Mouse (Mus musculus) large intestine, adult 2 months (tissue): Measurements from ENCODE around the gene Adora1. TPM values are rescaled to one million over a fixed set of nuclear protein-coding genes. Genes with fewer than 3 reads are reported as not detected.

Experiments used
- DNase-seq: peaks from one replicate; pipeline ENCODE4 v3.0.0-alpha.2; 2012; ENCODE audit warnings: low read depth, low spot score
- WGBS: fragments of 180-500 bp; shearing (Covaris S2); methylation state at CpG from one replicate; pipeline ENCODE4 v1.1.7; 2018; 5-methylcytosine and 5-hydroxymethylcytosine counted together
- polyA plus RNA-seq: library from polyadenylated mRNA; depleted of rRNA; stranded (reverse); fragments of >200 nt; gene quantifications from 2 replicates; pipeline ENCODE4 v1.2.3, GENCODE M21; 2012

Adora1 gene
- polyA plus RNA-seq, 1 experiment = 1.4 TPM

DNA sequence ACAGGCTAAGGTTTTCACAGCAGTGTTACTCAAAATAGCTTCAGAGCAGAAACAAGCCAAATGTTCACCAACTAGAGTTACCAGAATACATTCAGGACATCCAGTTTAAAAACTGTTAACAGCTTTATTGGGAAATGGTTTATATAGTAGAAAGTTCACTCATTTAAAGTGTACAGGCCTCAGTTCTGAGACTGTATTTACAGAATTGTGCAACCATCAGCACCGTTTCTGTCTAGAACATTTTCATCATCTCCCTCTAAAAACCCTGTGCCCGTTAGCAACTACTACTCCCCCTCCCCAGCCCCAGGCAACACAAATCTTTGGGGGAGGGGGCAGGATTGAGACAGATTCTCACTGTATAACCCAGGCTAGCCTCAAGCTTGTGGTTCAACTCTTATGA is 7.1 kb upstream of the Adora1 start:
- no peak for DNase-seq
- 63% methylated on average over 2 of the region's 2 CpGs for WGBS

DNA sequence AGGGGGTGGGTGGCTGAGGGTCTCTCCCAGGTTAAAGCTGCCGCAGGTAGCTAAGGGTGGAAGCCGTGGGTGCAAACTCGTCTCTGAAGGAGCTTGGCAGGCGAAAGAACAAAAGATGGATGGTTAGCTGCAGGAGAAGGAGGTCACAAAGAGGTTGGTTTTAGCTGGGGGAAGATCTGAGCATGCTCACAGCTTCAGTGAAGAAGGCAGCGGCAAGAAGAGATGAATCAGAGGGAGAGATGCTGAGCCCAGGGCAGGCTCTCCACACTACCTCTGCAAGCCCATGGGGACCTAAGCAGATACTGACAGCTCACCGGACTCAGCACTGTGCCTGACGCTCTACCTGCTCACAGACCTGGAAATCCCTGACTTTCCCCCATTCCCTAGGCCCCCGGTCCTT is 6.1 kb upstream of the Adora1 start:
- DNase-seq = no peak
- WGBS = 85% methylated on average over 8 of the region's 8 CpGs

DNA sequence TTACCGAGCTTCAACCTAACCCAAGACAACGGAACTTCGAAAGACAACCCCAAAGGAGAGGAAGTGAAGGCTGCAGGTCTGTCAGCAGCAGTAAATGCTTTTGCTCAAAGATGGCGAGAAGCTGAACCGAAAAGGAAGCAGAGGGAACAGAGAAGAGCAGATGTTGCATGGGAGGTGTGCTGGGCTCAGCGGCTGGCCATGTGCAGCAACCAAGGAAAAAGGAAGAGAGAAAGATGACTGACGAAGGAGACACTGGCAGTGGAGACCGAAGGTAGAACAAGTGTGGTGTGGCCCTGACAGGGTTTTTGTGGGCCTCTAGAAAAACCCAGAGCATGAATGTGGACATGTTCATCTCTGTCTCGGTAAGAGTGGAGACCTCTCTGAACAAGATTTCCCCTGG is 5.5 kb upstream of the Adora1 start:
- 84% methylated on average over 9 of the region's 9 CpGs for WGBS
- no peak for DNase-seq

DNA sequence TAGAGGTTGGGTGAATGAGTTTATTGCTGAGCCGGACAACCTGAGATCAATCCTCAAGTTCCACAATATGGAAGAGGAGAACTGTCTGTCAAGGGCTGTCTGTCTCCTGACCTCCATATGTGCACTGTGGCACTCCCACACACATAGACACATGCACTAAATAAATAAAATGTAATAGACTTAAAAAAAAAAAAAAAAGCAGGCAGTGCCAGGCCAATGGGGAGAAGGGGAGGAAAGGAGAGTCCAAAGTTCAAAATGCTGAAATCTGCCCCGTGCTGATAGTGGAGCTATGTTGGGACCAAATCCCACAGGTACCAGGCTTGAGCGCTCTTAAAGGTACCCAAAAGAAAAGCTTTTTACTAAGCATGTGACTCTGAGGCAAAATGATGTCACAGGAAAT is 2.2 kb upstream of the Adora1 start:
- 35% methylated on average over 3 of the region's 3 CpGs for WGBS
- no peak for DNase-seq

DNA sequence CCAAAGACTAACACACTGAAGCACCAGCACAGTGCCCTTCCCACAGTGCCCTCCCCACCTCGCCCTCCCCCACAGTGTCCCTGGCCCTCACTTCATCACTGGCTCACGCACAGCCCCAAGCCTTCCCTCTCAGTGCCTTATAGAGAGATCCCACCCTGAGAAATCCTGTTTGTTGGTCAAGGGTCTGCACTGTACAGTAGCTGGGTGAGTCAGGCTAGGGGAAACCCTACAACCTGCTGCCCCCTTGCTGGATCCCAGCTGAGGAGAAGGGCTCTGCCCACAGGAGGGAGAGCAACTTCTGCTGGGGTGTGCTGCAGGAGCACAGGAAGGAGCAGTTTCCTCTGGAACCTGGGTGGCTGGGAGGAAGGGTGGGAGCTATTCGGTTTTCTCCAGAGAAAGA is 911 bp upstream of the Adora1 start:
- 81% methylated on average over 3 of the region's 3 CpGs for WGBS
- DNase-seq = no peak

DNA sequence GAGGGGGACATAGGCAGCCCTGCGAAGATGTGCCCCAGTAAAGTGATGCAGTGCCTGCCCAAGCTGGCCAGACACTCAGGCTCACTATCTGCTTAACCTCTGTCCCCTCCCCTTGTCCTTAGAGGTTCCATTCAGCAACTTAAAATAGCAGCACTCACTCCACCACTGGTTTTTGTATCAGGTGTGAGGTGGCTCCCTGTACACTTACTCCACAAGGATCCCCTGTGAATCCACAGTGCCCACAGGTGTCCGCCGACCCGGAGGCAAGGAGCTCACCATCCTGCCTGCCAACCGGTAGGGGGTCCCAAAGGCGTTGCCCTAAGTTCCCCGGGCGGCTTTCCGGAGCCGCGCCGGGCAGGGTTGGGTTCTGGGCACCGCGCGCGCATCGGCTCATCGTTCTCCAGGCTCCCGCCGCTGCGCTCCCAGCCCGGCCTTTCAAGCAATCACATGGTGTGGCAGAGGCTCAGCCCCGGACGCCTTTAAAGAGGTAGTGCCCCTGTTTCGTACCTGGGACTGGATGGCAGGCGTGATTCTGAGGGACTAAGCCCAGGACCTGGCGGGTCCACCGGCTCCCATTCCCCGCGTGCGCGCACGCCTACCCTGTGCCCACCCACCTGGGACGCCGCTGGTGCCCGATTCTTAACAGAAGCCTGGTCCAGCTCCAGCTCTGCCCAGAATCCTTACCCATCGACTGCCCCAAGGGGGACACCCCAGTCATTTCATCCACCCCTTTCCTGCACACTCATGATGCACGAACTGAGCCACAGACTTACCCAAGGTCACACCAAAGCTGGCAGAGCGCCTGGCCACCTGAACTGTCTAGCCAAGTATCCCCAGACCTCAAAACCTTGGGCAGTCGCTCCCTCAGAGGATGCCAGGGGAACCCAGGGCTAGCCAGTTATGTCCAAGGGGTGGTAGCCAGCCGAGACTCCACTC is 508 bp downstream of the Adora1 start:
- DNase-seq = no peak
- WGBS = 2% methylated on average over 41 of the region's 41 CpGs

DNA sequence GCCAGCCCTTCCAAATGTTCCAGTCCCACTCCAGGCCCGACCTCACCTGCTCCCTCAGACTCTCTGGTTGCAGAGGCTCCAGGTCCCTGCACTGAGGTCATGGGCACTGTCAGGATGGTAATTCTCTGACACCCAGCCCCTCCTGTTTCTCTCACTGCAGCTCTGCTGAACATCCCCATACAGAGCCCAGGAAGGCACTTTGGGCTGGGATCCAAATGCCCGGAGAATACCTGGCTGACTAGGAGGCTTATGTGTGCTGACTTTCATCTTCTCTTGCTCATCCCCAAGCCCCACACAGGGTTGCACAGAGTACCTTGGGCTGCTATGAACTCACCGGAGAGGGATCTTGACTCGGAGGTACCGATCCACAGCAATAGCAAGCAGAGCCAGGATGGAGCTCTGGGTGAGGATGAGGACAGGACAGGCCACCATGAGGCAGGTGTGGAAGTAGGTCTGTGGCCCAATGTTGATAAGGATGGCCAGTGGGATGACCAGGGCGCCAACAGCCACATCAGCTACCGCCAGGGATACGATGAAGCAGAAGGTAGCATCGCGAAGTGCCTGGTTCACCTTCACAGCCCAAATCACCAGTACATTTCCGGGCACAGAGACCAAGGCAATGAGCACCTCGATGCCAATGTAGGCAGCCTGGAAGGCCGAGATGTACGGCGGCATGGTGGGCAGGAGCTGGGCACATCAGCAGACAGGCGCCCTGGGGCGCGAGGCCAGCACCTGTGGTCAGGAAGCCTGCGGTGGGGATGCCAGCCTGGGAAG is 1.4 kb downstream of the Adora1 start:
- no peak for DNase-seq
- WGBS = 63% methylated on average over 19 of the region's 19 CpGs

DNA sequence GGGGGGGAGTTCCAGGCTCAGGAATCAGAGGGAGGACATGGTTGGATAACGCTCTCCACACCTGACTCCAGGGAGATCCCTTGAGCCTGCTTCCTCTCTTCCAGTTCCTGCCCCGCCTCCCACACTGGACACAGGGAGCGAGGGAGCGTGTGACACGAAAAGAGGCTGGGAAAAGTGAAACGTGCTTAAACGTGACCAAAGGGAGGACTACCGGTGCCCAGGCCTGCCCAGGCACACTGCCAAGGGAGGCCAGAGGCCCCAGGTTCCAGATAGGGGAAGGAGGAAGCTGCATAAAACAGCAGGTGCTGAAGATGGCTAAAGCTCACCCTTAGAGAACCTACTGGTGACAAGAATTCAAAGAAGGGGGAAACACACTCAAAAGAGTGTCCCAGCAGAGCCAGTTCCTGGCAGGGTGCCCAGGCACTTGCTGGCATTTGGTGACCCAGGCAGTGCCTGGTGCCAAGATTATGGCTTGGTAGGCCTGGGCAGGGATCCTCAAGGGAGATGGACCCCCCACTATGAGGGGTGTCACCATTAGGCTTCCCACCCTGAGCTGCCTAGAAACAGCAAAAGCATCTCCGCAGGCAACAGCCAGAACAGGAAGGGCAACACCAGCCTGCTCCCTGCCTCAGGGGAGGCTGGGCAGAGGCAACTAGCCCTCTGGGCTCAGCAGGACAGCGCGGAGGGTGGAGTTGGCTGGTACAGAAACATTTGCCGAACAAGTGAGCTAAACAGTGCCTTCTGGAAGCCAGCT is 2.3 kb downstream of the Adora1 start:
- DNase-seq = no peak
- WGBS = 24% methylated on average over 12 of the region's 12 CpGs

DNA sequence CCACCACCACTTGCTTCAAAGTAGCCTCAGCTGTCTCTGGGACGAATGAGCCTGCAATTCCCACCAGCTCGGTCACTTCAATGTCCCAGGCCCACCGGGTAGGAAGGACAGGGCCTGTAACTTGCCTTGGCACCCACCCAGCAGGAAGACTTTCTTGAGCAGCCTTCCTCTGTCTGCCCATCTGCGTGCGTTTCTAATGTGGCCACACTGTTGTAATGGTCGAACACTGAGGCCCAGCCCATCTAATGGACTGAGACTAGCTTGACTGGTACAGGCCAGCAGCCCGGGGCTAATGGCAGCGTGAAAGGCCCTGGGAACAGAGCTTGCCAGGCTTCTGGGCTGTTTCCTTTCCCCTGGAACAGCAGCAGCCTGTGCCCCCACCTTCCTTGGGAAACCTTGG is 2.9 kb downstream of the Adora1 start:
- DNase-seq = no peak
- WGBS = 36% methylated on average over 8 of the region's 8 CpGs

DNA sequence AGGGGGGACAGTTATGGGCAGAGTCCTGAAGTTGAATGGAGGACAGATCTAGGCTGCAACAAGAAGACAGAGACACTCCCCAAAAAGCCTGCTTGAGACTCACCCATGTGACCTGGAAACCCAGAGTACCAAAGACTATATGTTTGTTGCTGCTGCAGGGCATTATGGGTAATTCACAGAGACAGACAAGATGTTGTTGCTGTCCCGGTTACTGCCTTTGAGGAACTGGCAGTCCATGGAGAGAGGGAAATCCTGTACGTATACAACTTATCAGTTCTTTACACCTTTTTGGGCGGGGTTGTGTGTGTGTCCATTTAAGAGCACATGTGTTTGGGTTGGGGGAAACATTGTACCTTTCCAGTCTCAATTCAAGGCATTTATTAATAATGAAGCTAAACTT is 3.5 kb downstream of the Adora1 start:
- 57% methylated on average over 3 of the region's 3 CpGs for WGBS
- DNase-seq = no peak

DNA sequence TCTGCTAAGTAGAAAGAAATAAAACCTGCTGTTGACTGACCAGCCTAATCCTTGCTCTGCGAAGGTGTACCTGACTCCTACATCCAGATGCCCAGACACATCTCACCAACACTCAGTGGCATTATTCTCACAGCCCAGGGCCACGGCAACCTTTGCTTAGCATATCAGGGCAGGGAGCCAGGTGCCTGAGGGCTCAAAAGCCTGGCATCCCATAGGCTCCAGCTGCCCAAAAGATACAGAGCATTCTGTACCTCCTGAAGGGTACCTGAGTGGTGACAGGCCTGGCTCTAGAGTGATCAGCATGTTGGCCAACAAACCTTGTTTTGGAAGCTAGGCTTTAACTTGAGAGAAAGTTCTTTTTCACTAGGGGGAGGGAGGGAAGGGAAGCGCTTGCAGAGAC is 4.0 kb downstream of the Adora1 start:
- DNase-seq = no peak
- WGBS = 81% methylated on average over 3 of the region's 3 CpGs

DNA sequence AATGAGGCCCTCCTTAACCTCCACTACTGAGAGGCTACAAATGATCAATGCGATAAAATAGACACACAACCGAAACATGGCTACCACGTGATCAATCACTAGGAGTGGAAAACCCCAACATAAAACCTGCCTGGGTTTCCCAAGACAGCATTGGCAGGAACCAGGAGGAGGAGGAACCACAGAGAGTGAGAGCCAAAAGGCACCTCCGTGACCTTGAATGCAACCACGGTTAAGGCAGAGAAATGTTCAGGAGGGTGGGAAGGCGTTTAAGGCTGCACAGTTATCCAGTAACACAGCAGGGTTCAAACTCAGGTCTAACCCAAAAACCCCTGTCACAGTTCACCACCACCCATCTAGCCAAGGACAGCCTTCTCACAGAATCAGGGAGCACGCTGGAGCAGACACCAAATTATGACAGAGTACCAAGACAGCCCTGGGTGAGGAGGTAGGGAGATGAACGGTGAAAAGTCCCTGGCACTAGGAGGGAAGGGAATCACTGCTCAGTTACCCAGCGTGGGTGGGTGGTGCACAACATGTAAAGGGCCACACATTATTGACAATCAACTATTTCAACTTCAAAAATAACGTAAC is 4.5 kb downstream of the Adora1 start:
- no peak for DNase-seq
- WGBS = 81% methylated on average over 10 of the region's 10 CpGs

DNA sequence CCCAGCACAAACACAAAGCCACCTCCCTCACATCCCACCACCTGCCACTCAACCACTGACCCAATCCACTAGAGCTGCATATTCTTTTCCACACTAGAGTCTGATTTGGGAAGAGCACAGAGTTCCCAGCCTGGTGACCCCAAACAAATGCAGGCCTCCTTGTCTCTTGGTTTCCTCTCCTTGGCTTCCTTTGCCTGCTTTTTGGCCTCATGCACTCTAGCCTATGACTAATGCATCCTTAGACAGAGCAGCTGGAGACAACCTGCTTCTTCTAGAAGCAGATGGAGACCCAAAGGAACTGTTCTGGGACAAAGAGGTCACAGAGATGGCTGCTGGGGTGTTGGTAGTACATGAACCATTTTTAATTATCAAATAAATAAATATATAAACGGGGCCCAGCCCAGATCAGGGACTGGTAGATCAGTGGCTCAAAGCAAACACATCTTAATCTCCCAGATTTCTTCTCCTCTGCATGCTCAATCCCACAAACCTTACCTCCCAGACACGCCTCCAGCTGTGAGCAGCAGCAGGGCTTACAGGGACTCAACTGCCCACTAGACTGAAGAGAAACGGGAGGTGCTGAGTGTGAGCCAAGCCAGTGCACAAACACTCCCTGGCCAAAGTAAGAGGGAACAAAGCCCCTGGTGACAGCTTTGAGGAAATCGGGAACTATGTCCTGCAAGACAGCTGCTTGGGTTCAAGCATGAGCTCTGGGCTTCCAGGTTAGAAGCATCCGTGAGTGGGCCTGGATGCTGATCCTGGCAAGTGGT is 5.2 kb downstream of the Adora1 start:
- DNase-seq = no peak
- WGBS = 59% methylated on average over 5 of the region's 5 CpGs

DNA sequence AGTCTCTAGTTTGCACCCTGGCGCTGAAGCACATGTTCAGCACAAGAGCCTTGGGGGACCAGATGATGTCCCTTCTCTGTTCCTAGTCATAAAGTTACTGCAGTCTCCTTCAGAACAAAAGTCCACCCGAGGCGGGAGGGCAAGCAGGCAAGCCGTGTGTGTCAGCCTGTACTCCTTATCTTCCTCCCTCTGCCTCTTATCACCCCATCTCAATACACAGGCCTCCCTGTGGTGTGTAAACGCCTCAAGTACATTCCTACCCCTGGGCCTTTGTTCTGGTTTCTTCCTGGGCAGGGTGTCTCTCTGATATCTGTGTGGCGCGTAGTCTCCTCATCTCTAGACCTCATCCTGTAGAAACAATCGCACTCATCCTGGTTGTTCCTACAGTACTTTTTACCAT is 8.5 kb downstream of the Adora1 start:
- no peak for DNase-seq
- WGBS = 70% methylated on average over 8 of the region's 8 CpGs

DNA sequence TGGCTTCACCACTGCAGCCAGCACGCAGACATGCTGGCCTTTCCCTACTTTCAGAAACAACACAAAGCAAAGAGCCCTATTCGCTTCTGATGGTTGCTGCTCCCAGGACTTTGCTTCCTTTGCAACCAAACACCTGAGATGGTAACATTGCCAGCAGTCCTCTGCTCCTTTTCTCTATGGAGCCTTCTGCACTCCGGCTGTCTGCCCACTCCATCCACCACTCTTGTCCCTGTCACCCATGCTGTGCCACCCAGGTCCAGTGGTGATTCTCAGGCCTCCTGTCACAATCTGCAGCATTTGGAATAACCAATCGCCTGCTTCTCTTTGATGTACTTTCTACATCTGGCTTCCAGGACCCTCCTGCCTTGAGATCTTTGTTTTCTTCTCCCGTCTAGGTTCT is 9.9 kb downstream of the Adora1 start:
- no peak for DNase-seq

DNA sequence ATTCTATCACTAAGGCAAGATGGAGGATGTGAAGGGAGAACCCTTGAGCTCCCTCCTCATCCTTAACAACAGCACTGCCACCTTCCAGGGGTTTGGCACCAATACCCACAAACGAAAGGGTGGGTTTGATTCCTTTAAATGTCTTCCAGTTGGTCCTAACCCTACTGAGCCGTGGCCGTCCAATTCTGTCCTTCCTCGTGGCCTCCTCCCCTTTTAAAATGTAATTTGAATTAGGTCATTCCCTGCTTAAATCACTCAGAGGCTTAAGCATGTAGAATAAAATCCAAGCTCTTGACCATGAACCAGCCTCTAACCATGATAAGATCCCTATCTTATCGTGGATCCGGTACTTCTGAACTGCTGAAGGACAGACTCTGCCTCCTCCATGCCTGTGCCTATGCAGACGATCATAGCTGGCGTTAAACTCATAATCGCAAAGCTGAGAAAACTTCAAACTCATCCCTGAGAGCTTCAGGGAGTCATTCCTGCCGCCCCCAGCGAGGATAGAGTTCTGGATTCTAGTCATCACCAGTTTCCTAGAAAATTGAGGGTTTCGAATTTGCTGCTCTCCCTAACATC is 10.5 kb downstream of the Adora1 start:
- WGBS = 85% methylated on average over 12 of the region's 12 CpGs
- no peak for DNase-seq

More for the DNA sequence above, 9.9 kb downstream of the Adora1 start:
- 93% methylated on average over 5 of the region's 5 CpGs for WGBS

DNA sequence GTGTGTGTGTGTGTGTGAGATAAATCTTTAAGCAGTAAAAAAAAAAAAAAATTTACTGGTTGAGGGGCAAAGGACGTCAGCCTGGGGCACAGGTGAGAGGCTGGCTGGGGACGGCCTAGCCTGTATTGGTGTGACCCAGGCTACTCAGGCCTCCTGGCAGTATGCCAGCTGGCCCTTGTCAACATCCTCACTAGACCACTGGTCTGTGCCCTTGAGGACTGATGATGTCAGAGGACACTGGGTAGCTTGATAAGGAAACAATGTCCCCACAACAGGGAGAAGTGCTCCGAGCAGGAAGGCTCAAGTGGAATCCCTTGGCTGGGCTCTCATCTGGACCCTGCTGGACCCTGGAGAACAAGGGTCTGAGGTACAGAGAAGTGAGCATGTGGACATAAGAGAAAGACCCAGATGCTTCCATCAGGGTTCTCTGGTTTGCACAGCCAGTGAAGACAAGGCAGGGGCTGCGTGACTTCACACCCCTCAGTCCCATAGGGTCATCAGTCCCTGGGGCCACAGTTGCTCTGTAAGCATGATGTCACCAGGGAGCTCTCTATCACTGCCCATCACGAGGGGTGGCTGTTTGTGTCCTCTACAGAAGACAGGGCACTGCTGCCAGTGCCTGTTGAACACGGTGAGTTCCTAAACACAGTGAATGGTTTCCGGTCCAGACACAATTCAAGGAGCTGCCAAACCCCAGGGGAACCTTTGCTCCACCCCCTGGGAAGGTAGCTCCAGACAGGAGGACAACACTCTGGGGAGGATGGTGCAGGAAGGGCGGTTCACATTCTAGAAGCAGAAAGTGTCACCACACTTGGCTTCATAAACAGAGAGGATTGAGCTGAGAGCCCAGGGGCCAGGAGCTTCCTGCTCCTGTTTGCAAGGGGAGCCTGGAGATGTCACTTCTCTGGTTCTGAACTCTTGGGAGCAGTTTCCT is 12.8 kb downstream of the Adora1 start:
- WGBS = 34% methylated on average over 8 of the region's 8 CpGs
- no peak for DNase-seq

DNA sequence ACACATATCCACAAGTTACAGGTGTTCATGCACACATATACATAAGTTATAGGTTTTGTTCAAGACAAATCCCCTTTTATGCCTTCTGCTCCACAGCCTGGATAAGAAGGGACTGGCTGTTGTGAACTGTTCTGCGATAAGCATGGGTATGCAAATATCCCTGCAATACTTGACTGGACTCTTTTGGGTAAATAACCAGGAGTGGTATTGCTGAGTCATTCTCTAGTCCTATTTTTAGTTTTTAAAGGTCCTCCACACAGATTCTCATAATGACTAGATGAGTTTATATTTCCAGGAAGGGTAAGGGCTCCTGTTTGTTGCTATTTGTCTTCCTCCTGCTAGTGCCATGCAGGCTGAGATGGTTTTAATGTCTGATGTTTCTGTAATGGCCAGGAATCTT is 14.1 kb downstream of the Adora1 start:
- no peak for DNase-seq
- WGBS = 10% methylated on average over 1 of the region's 1 CpGs
